Mouse (Mus musculus) forebrain, embryonic 15.5 days (tissue): ENCODE measurements around the gene Pkm. TPM values are rescaled to one million over a fixed set of nuclear protein-coding genes. Genes with fewer than 3 reads are reported as not detected.

Source experiments
- ATAC-seq: fragments of 200-750 bp; cut with Nextera tagmentation; replicated peaks from 2 replicates; pipeline ENCODE4 v1.8.0; 2017; ENCODE audit warnings: mild to moderate bottlenecking, moderate TSS enrichment, moderate library complexity
- H3K27ac ChIP-seq: fragments of 300-500 bp; sonication (generic); replicated peaks from 2 replicates; pipeline ENCODE4 v1.5.1; 2015; ENCODE audit warnings: mild to moderate bottlenecking, inconsistent platforms
- H3K27me3 ChIP-seq: fragments of 300-500 bp; sonication (generic); 2 replicates; pipeline ENCODE4 v1.6.1; 2015; ENCODE audit warnings: inconsistent platforms
- H3K36me3 ChIP-seq: fragments of 300-500 bp; sonication (generic); 2 replicates; pipeline ENCODE4 v1.6.1; 2015; ENCODE audit warnings: mild to moderate bottlenecking, inconsistent platforms
- H3K4me1 ChIP-seq: fragments of 300-500 bp; sonication (generic); 2 replicates; pipeline ENCODE4 v1.6.1; 2015; ENCODE audit warnings: inconsistent platforms
- H3K4me2 ChIP-seq: fragments of 300-500 bp; sonication (generic); replicated peaks from 2 replicates; pipeline ENCODE4 v1.6.1; 2015; ENCODE audit warnings: mild to moderate bottlenecking, inconsistent platforms
- H3K4me3 ChIP-seq: fragments of 300-500 bp; sonication (generic); 2 replicates; pipeline ENCODE4 v1.5.1; 2015; ENCODE audit warnings: mild to moderate bottlenecking, inconsistent platforms
- H3K9ac ChIP-seq: fragments of 300-500 bp; sonication (generic); replicated peaks from 2 replicates; pipeline ENCODE4 v1.6.1; 2015; ENCODE audit warnings: mild to moderate bottlenecking, inconsistent platforms
- H3K9me3 ChIP-seq: fragments of 300-500 bp; sonication (generic); 2 replicates; pipeline ENCODE4 v1.6.1; 2016; ENCODE audit warnings: inconsistent platforms
- WGBS: fragments of 180-500 bp; shearing (Covaris S2); methylation state at CpG from one replicate; pipeline ENCODE4 v1.1.7; 2015; ENCODE audit warnings: mixed read lengths; 5-methylcytosine and 5-hydroxymethylcytosine counted together
- polyA plus RNA-seq: library from polyadenylated mRNA; unstranded; fragments of >200 nt; fragmentation: Nextera tagmentation; extraction: Ambion mirVana; gene quantifications from 2 replicates; pipeline ENCODE4 v1.2.1, GENCODE M21; 2015

Gene Pkm
- 1,184 and 1,237 TPM in 2 replicates for polyA plus RNA-seq

- peaks cover 37% of the 10 kb centered on the region for H3K4me1 ChIP-seq
- H3K9me3 ChIP-seq, result no peaks in the 10 kb centered on the region
- peak within 1 kb of the TSS; percentile 90 for H3K9ac ChIP-seq
- peak within 1 kb of the TSS; percentile 77 for H3K4me2 ChIP-seq
- peaks cover 10% of the 10 kb centered on the region for H3K36me3 ChIP-seq
- ATAC-seq, result peak; percentile 92
- peak within 1 kb of the TSS; percentile 98 for H3K27ac ChIP-seq
- WGBS, result under 1% methylated on average over 46 of the region's 46 CpGs
- peak within 1 kb of the TSS; percentile 93 for H3K4me3 ChIP-seq
- no peaks in the 10 kb centered on the region for H3K27me3 ChIP-seq
These were observed at the start of gene Pkm for GRCm38 (mm10) chr9:59655958-59656634. TSS of gene Pkm (plus strand) at chr9:59656368.

GRCm38 (mm10) chr9:59610950-59611349 lies 45.2 kb upstream of the Pkm start:
- Histone ChIP-seq H3K9me3 (no peaks in the 10 kb centered on the region), H3K36me3 (no peaks in the 10 kb centered on the region), H3K4me3 (no peak overlapping the region), H3K27me3 (no peaks in the 10 kb centered on the region), H3K4me1 (no peaks in the 10 kb centered on the region), H3K9ac (no peak overlapping the region), H3K4me2 (no peak overlapping the region), H3K27ac (no peak overlapping the region)
- WGBS, result 87% methylated on average over 2 of the region's 2 CpGs
- ATAC-seq, result no peak

- H3K36me3 ChIP-seq, result no peaks in the 10 kb centered on the region
- WGBS, result 84% methylated on average over 2 of the region's 2 CpGs
- peaks cover 27% of the 10 kb centered on the region for H3K4me1 ChIP-seq
- H3K4me3 ChIP-seq, result no peak overlapping the region
- ATAC-seq, result no peak
- H3K27ac ChIP-seq, result no peak overlapping the region
- no peak overlapping the region for H3K4me2 ChIP-seq
- H3K27me3 ChIP-seq, result no peaks in the 10 kb centered on the region
- H3K9me3 ChIP-seq, result no peaks in the 10 kb centered on the region
- no peak overlapping the region for H3K9ac ChIP-seq
These were observed 40.4 kb upstream of the Pkm start for GRCm38 (mm10) chr9:59615797-59616196.

DNA sequence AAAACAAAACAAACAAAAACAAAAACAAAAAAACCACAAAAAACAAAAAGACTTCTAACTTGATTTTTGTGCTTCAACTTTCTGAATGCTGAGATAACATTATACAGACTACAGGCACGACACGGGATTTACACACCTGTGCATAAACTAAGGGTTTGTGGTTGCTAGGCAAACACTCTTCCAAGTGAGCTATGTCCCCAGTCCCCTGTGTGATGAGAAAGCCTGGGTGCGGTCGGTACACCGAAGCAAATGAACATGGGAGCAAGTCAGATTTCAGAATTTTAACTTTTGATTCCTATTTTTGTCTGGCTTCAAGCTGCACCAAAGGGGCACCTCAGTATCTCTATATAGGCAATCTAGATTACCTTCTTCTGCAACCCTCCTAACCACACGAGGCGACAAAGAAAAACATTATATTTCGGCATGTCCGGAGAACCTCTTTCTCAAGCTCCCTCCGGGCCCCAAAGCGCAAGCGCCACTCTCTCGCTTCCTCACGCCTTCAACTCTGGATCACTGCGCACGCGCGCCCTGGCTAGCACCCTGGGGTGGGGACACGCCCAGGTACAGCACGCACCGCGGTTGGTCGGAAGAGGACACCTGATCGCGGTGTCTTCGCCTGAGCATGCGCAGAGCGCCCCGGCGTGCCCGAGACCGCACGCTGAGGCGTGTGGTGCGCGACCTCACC lies 39.4 kb upstream of the Pkm start, which contains the start of gene Parp6:
Gene Parp6, plus strand, starts transcription at position 663 of the 685 bp plus-strand sequence.
- H3K27me3 ChIP-seq, result no peaks in the 10 kb centered on the region
- peak within 1 kb of the TSS; percentile 90 for H3K9ac ChIP-seq
- peak within 1 kb of the TSS; percentile 61 for H3K4me2 ChIP-seq
- peak within 1 kb of the TSS; percentile 95 for H3K27ac ChIP-seq
- H3K36me3 ChIP-seq, result 0 out of 2 replicates have a peak, but pooled peaks cover under 1% of the 10 kb centered on the region
- peaks cover 27% of the 10 kb centered on the region for H3K4me1 ChIP-seq
- H3K4me3 ChIP-seq, result peak within 1 kb of the TSS; percentile 95
- 1% methylated on average over 23 of the region's 36 CpGs for WGBS
- ATAC-seq, result peak; percentile 98
- H3K9me3 ChIP-seq, result no peaks in the 10 kb centered on the region

- H3K4me2 ChIP-seq, result peak overlapping the region; percentile 61
- H3K27ac ChIP-seq, result peak overlapping the region; percentile 95
- peak overlapping the region; percentile 95 for H3K4me3 ChIP-seq
- H3K27me3 ChIP-seq, result no peaks in the 10 kb centered on the region
- no peaks in the 10 kb centered on the region for H3K9me3 ChIP-seq
- ATAC-seq, result peak; percentile 92
- under 1% methylated on average over 52 of the region's 58 CpGs for WGBS
- peaks cover 27% of the 10 kb centered on the region for H3K4me1 ChIP-seq
- H3K36me3 ChIP-seq, result peaks cover 6% of the 10 kb centered on the region
- H3K9ac ChIP-seq, result peak overlapping the region; percentile 90
These were observed 38.7 kb upstream of the Pkm start for GRCm38 (mm10) chr9:59617307-59617973.

- WGBS, result 83% methylated on average over 1 of the region's 1 CpGs
- no peak for ATAC-seq
- Histone ChIP-seq H3K4me2 (no peak overlapping the region), H3K4me3 (no peak overlapping the region), H3K4me1 (no peaks in the 10 kb centered on the region), H3K27ac (no peak overlapping the region), H3K27me3 (no peaks in the 10 kb centered on the region), H3K9ac (no peak overlapping the region), H3K9me3 (no peaks in the 10 kb centered on the region), H3K36me3 (peaks cover 79% of the 10 kb centered on the region)
These were observed 17.8 kb upstream of the Pkm start for GRCm38 (mm10) chr9:59638372-59638771.

DNA sequence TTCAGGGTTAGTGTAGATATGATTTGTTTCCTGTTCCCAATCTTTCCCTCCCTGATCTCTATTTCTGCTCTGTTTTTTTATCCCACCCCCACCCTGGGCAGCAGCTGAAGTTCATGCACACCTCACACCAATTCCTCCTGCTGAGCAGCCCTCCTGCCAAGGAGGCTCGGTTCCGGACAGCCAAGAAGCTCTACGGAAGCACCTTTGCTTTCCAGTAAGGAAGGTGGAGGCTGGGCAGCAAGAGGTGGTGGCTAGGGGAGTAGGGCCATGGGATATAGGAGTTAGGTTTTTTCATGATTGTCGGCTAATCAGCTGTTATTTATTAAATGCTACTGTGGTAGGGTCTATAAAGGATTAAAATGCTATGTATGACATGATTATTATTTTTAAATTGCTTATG lies 16.2 kb upstream of the Pkm start:
- ATAC-seq, result no peak
- Histone ChIP-seq H3K27me3 (no peaks in the 10 kb centered on the region), H3K9ac (no peak overlapping the region), H3K4me2 (no peak overlapping the region), H3K27ac (no peak overlapping the region), H3K4me3 (no peak overlapping the region), H3K36me3 (peaks cover 74% of the 10 kb centered on the region), H3K9me3 (no peaks in the 10 kb centered on the region), H3K4me1 (no peaks in the 10 kb centered on the region)
- 91% methylated on average over 4 of the region's 4 CpGs for WGBS

DNA sequence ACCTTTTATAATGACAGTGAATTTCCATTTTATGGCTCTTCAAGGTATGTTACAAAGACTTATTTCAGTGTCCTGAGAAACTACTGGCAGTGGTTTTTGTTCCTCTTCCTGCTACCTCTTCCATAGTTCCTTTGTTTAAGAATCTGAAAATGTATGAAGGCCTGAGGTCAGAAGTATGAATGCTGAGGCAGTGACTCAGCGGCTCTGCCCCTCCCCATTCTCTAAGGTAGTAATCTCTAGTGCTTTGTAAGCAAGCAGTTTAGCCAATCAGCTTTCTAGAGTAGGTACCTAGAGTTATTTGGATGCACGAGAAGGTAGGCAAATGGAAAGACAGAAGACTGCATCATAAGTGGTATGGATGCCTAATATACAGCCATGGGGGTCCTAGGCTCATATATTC lies 14.8 kb upstream of the Pkm start:
- Histone ChIP-seq H3K9ac (no peak overlapping the region), H3K36me3 (peaks cover 72% of the 10 kb centered on the region), H3K4me3 (no peak overlapping the region), H3K27me3 (no peaks in the 10 kb centered on the region), H3K9me3 (no peaks in the 10 kb centered on the region), H3K4me1 (no peaks in the 10 kb centered on the region), H3K27ac (no peak overlapping the region), H3K4me2 (no peak overlapping the region)
- no peak for ATAC-seq
- 90% methylated on average over 2 of the region's 2 CpGs for WGBS

DNA sequence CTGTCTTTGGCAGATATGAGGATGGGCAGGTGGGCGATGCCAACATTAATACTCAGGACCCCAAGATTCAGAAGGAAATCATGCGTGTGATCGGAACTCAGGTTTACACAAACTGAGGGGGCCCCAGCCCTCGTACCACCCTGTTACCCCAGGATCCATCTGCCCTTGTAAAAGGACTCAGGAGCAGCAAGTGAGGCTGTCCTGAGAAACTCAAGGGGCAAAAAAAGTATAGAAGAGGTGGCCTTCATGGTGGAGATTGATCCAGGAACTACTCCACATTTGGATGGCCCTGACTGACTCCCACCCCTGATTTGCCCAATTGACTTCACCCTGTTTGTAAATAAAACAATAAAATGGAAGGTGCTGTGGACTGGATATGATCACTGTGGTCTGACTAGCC lies 6.3 kb upstream of the Pkm start:
- Histone ChIP-seq H3K4me1 (no peaks in the 10 kb centered on the region), H3K36me3 (peaks cover 54% of the 10 kb centered on the region)
- WGBS, result 94% methylated on average over 4 of the region's 4 CpGs

DNA sequence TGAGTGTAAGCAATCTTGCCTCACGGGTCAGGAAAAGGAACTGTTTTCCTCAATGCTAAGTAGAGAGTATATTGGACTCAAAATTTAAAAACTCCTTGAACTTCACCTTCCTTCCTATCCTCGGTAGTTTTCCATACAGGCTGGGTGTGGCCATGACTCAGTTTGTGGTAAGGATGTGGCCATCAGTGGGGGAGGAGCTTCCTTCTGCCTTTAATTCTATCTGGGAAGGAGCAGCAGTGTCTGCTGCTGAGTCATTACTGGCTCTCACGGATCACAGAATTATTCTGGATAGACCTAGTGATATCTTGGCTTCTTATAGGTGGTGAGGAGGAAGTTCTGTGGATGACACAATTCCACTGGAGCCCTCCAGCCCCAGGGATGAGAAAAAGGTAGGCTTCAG lies 2.8 kb upstream of the Pkm start:
- 36% methylated on average over 3 of the region's 3 CpGs for WGBS
- ATAC-seq, result no peak
- H3K4me2 ChIP-seq, result no peak overlapping the region

More for the DNA sequence above, 6.3 kb upstream of the Pkm start:
- no peak for ATAC-seq
- H3K27ac ChIP-seq, result no peak overlapping the region
- H3K4me3 ChIP-seq, result no peak overlapping the region
- no peaks in the 10 kb centered on the region for H3K27me3 ChIP-seq
- no peaks in the 10 kb centered on the region for H3K9me3 ChIP-seq
- H3K4me2 ChIP-seq, result no peak overlapping the region
- no peak overlapping the region for H3K9ac ChIP-seq

GRCm38 (mm10) chr9:59654450-59654983 lies 1.7 kb upstream of the Pkm start:
- no peak overlapping the region for H3K27ac ChIP-seq
- H3K4me2 ChIP-seq, result no peak overlapping the region
- ATAC-seq, result no peak
- peaks cover 25% of the 10 kb centered on the region for H3K36me3 ChIP-seq
- H3K9ac ChIP-seq, result no peak overlapping the region
- no peaks in the 10 kb centered on the region for H3K27me3 ChIP-seq
- H3K4me1 ChIP-seq, result peaks cover 22% of the 10 kb centered on the region
- WGBS, result 85% methylated on average over 2 of the region's 2 CpGs
- no peak overlapping the region for H3K4me3 ChIP-seq
- no peaks in the 10 kb centered on the region for H3K9me3 ChIP-seq

More for the DNA sequence above, 2.8 kb upstream of the Pkm start:
- Histone ChIP-seq H3K27ac (no peak overlapping the region), H3K36me3 (peaks cover 36% of the 10 kb centered on the region), H3K9me3 (no peaks in the 10 kb centered on the region), H3K27me3 (no peaks in the 10 kb centered on the region), H3K4me3 (no peak overlapping the region), H3K9ac (no peak overlapping the region), H3K4me1 (peaks cover 10% of the 10 kb centered on the region)
